Mouse (Mus musculus) c-Kit-positive CD71-negative TER-119-negative erythroid progenitor cells, embryonic 14.5 days (primary cell): ENCODE results near the gene Fcgr1.
"Not testable (repeated sequence)": the region's sequence is repeated elsewhere in the genome, so short reads cannot be mapped to it uniquely, and the experiment has no call there.

Experiments
- DNase-seq: peaks from one replicate; pipeline ENCODE4 v3.0.0-alpha.2; 2013; ENCODE audit warnings: low read depth

Fcgr1 gene

DNA sequence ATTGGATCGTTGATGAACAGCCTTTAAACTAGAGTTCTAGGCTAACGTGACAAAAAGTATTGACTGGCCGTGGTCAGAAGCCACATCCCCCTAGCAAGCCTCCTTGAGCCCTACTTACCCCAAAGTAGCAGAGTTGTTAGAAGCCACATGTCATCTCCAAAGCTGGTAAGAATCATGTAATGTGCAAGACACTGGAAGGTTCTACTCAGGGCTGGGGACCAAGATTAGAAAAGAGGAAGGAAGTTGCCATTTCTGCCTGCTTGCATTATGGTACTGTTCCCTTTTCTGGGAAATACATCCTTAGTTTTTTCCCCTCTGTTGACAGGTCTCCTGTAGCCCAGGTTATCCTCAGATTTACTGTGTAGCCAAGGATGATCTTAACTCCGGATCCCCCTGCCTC lies at the start of gene Fcgr1:
Gene Fcgr1, minus strand, starts transcription at position 183 of the 400 bp plus-strand sequence.
- no peak for DNase-seq

DNA sequence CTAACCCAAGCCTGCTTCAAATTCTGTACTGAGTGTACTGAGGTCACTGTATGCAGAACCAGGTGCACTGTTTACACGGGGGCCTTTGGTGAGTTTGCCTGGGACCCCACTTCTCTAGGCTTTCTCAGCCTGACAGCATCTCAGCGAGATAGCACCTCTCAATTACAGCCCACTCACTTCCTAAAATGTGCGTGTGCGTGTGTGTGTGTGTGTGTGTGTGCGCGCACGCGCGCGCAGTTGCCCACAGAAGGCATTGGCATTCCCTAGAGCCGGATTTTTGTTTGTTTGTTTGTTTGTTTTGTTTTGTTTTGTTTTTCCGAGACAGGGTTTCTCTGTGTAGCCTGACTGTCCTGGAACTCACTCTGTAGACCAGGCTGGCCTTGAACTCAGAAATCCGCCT lies 48.9 kb upstream of the Fcgr1 start:
- DNase-seq, result not testable (repeated sequence)

DNA sequence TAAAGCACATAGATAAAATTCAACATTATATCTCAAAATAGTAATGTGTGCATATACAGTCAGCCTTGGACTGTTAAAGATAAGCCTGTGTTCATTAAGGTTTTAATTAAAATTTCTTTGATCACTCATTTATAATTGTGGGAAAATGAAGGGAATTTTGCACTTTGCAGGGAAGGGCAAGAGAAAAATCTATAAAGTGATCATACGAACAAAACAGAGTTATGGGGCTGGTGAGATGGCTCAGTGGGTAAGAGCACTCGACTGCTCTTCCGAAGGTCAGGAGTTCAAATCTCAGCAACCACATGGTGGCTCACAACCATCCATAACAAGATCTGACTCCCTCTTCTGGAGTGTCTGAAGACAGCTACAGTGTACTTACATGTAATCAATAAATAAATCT lies 48.3 kb upstream of the Fcgr1 start:
- not testable (repeated sequence) for DNase-seq

GRCm38 (mm10) chr3:96340611-96341312 lies 47.0 kb upstream of the Fcgr1 start:
- DNase-seq, result no peak

DNA sequence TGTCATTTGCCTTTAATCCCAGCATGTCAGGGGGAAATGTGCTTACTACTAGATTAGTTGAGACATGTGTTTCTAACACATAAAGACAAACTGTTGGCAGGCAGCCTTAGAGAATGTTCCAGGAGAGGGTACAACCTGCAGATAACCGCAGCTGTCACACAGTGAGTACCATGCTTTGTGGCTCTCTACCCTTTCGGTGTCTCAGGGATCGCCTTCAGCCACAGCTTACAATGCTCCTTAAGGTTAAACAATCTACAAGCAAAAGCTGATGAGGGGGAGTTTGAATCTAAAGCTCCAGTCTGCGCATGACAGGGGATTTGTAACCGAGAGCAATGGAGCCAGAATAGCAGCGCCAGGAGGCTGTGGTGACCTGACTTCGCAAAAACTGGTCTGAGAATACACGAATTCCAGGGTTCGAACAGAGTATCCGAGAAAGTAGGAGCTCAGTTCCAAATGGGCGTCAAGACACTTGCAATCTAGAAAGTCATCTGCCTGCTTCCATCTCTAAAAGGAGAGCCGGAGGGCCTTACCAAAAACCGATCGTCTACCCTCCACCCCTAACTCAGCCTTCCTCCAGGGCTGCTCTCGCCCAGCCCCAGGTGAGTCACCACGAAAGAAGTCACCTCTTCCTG lies 45.2 kb upstream of the Fcgr1 start:
- no peak for DNase-seq

GRCm38 (mm10) chr3:96338043-96338442 lies 44.3 kb upstream of the Fcgr1 start:
- no peak for DNase-seq

DNA sequence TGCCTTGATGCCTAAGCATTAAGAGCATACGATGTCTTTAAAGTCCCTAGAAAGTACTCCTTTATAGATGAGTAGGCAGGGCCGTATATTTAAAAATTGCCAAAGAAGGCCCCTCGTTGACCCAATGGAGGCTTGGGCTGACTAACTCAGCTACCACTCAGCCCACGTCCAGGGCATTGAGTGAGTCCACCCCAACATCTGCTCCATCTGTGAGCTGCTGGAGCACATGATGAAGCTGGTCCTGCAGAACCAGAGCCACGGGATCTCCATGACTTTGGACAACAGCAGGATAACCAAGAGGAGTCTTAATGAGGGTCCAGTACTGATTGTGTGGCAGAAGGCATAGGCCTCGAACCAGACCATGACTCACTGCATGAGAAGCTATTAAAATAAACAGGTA lies 43.5 kb upstream of the Fcgr1 start:
- no peak for DNase-seq

DNA sequence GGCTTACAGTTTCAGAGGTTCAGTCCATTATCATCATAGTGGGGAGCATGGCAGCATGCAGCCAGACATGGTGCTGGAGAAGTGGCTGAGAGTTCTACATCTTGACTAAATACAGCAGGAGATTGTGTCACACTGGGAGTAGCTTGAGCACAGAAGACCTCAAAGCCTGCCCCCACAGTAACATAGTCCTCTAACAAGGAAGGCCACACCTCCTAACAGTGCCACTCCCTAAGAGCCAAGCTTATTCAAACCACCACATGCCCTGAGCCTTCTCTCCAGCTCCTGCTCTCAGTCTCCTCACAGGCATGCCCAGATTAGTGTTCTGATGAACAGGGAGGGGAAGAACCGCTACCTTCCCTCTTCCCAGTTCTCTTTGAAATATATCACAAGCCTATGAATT lies 42.9 kb upstream of the Fcgr1 start:
- DNase-seq, result no peak

GRCm38 (mm10) chr3:96335591-96335990 lies 41.8 kb upstream of the Fcgr1 start:
- no peak for DNase-seq

DNA sequence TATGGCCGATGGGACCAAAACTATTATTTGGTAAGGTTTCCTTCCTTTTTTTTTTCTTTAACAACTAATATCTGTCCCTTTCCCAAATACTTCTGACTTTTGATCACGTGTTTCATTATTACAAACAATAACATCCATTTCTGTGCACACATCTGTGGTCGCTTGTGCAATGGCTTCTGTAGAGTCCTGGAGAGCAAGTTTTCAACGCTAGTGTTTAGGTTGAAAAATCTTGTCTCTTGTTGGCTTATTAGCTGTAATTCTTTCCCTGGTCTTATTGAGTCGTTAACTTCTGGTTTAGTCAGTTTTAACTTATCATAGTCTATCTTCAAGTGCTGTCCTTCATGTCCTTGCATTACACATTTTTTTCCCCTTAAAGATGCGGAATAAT lies 41.4 kb upstream of the Fcgr1 start:
- DNase-seq, result no peak

- DNase-seq, result no peak
Measured at GRCm38 (mm10) chr3:96334175-96335162, 40.7 kb upstream of the Fcgr1 start.

- no peak for DNase-seq
Measured at GRCm38 (mm10) chr3:96333396-96334174, 39.8 kb upstream of the Fcgr1 start.

GRCm38 (mm10) chr3:96332631-96333395 lies 39.0 kb upstream of the Fcgr1 start:
- DNase-seq, result no peak

GRCm38 (mm10) chr3:96332000-96332399 lies 38.2 kb upstream of the Fcgr1 start:
- no peak for DNase-seq

DNA sequence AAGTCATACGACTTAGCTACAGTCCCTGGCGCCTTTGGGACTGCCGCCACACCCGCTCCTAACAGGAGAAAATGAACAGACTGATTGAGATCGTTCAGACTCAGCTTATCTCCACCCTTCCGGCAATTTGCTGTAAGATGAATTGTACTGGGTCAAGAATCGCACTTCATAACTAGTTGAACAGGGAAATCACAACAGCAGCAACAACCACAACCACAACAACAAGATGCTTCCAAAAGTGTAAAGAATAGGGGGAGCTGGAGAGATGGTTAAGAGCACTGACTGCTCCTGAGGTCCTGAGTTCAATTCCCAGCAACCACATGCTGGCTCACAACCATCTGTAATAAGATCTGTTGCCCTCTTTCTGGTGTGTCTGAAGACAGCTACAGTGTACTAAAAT lies 37.7 kb upstream of the Fcgr1 start:
- DNase-seq, result no peak

- DNase-seq, result no peak
Measured at GRCm38 (mm10) chr3:96330603-96331002, 36.8 kb upstream of the Fcgr1 start.

GRCm38 (mm10) chr3:96330181-96330580 lies 36.4 kb upstream of the Fcgr1 start:
- DNase-seq, result no peak

DNA sequence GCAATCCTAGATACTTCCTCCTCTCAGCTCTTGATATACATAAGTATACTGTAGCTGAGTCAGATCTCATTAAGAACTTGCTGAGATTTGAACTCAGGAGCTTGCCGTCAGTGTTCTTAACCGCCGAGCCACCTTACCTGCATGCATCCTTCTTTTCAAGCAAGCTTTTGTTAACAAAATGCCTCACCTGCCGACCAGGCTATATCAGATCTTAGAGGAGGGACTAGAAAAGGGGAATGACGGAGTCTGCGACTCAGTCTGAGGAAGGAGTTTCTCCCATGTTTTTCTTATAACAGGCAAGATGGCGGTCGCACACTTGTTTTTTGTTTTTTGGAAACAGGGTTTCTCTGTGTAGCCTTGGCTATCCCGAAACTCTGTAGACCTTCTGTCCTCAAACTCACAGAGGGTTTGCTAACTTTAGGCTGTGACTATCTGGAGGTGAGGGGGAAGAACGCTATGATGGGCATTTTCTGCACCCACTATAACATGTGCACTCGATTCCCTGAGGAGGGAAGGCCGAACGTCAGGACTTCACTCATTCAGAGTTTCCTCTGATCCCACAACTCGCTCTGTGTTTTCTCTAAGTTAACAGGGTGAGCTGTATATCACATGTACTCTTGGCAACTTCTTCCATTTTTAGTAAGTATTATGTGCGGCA lies 35.1 kb upstream of the Fcgr1 start:
- DNase-seq, result no peak

- not testable (repeated sequence) for DNase-seq
Measured at GRCm38 (mm10) chr3:96328060-96328729, 34.4 kb upstream of the Fcgr1 start.

GRCm38 (mm10) chr3:96327647-96328046 lies 33.9 kb upstream of the Fcgr1 start:
- DNase-seq, result no peak
